Mouse (Mus musculus) frontal cortex, postnatal 10 days (tissue): ENCODE measurements around the gene Hist1h3f.

Experiments
- DNase-seq, 2 experiments: peaks; one replicate each; pipeline ENCODE4 v3.0.0; 2022; ENCODE audit warnings: low spot score in 2 of 2, mixed read lengths in 1 of 2

The Hist1h3f gene

GRCm38 (mm10) chr13:23543965-23544786 lies at the start of gene Hist1h3f:
TSS of gene Hist1h3f (plus strand) at chr13:23544052.
- DNase-seq, result peak; percentile 57 to 66

- no peak for DNase-seq
Observed at GRCm38 (mm10) chr13:23495526-23495925, 48.3 kb upstream of the Hist1h3f start.

- DNase-seq, result peak in 1 of 2 experiments; percentile 29
Observed at GRCm38 (mm10) chr13:23497656-23498321, 46.1 kb upstream of the Hist1h3f start.

- no peak for DNase-seq
Observed at GRCm38 (mm10) chr13:23498653-23499052, 45.2 kb upstream of the Hist1h3f start.

- no peak for DNase-seq
Observed at GRCm38 (mm10) chr13:23499943-23500342, 43.9 kb upstream of the Hist1h3f start.

- DNase-seq, result peak in 1 of 2 experiments; percentile 71
Observed at GRCm38 (mm10) chr13:23500424-23501200, 43.2 kb upstream of the Hist1h3f start.

GRCm38 (mm10) chr13:23501511-23501910 lies 42.3 kb upstream of the Hist1h3f start:
- no peak for DNase-seq

- no peak for DNase-seq
Observed at GRCm38 (mm10) chr13:23502031-23502567, 41.8 kb upstream of the Hist1h3f start.

- no peak for DNase-seq
Observed at GRCm38 (mm10) chr13:23502916-23503315, 40.9 kb upstream of the Hist1h3f start.

GRCm38 (mm10) chr13:23503797-23504196 lies 40.1 kb upstream of the Hist1h3f start:
- DNase-seq, result peak in 1 of 2 experiments; percentile 38

- no peak for DNase-seq
Observed at GRCm38 (mm10) chr13:23505662-23506345, 38.0 kb upstream of the Hist1h3f start.

GRCm38 (mm10) chr13:23506351-23506750 lies 37.5 kb upstream of the Hist1h3f start:
- DNase-seq, result no peak

- no peak for DNase-seq
Observed at GRCm38 (mm10) chr13:23506819-23507515, 36.9 kb upstream of the Hist1h3f start.

- no peak for DNase-seq
Observed at GRCm38 (mm10) chr13:23510127-23510526, 33.7 kb upstream of the Hist1h3f start.

- DNase-seq, result no peak
Observed at GRCm38 (mm10) chr13:23513517-23513916, 30.3 kb upstream of the Hist1h3f start.

- no peak for DNase-seq
Observed at GRCm38 (mm10) chr13:23515281-23515680, 28.6 kb upstream of the Hist1h3f start.

GRCm38 (mm10) chr13:23515826-23516620 lies 27.8 kb upstream of the Hist1h3f start:
- no peak for DNase-seq

- peak in 1 of 2 experiments; percentile 65 for DNase-seq
Observed at GRCm38 (mm10) chr13:23516822-23517602, 26.8 kb upstream of the Hist1h3f start.
